Mouse (Mus musculus) embryonic fibroblast, embryonic 13.5 days (primary cell): ENCODE measurements around the gene Smbd1. TPM values are rescaled to one million over a fixed set of nuclear protein-coding genes. Genes with fewer than 3 reads are reported as not detected.

Experiments used
- H3K27ac ChIP-seq: 2 replicates; pipeline ENCODE4 v1.5.1; 2012; ENCODE audit warnings: low read length, control low read depth, inconsistent platforms; ENCODE audit not compliant: insufficient read depth
- H3K4me1 ChIP-seq: 2 replicates; pipeline ENCODE4 v1.6.1; 2011; ENCODE audit warnings: low read length; ENCODE audit not compliant: control insufficient read depth, insufficient read depth
- H3K4me3 ChIP-seq: 2 replicates; pipeline ENCODE4 v1.5.1; 2011; ENCODE audit warnings: mild to moderate bottlenecking, control low read depth, low read length; ENCODE audit not compliant: insufficient read depth
- CTCF ChIP-seq: IDR thresholded peaks from 2 replicates; pipeline ENCODE4 v1.5.1; 2011; ENCODE audit warnings: mild to moderate bottlenecking, control low read depth, low read length, moderate library complexity, borderline replicate concordance; ENCODE audit not compliant: insufficient read depth
- POLR2A ChIP-seq: IDR thresholded peaks from 2 replicates; pipeline ENCODE4 v1.6.1; 2011; ENCODE audit warnings: low read depth, mild to moderate bottlenecking, control low read depth, low read length, moderate library complexity
- polyA plus RNA-seq: library from polyadenylated mRNA; stranded (reverse); fragments of >200 nt; gene quantifications from 2 replicates; pipeline ENCODE4 v1.2.4, GENCODE M21; 2011; ENCODE audit warnings: low read depth; ENCODE audit not compliant: missing spikeins, insufficient read length

Gene Smbd1
- polyA plus RNA-seq, 1 experiment, result not detected

DNA sequence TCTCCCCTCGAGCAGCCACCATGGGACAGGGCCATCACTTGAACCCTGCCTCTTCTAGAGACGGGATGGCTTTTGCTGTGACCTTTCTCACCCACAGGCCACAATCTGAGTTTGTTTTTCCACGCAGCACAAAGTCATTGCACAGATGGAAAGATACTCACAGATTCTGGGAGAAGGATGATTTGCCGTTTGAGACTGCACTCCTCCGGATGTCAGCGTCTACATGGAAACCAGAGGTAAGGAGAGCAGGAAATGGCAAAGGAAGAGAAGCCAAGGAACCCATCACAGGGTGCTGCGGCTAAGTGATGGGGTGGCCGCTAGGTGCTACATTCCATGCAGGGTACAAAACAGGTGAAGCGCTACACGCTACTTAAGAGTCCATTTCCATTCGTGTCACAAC is 18.8 kb upstream of the Smbd1 start:
- Histone ChIP-seq H3K4me3 (no peak overlapping the region), H3K4me1 (peaks cover 4% of the 10 kb centered on the region; the same call in 1 of the 2 replicates), H3K27ac (no peak overlapping the region)
- no peak for TF ChIP-seq POLR2A
- no peak for TF ChIP-seq CTCF

DNA sequence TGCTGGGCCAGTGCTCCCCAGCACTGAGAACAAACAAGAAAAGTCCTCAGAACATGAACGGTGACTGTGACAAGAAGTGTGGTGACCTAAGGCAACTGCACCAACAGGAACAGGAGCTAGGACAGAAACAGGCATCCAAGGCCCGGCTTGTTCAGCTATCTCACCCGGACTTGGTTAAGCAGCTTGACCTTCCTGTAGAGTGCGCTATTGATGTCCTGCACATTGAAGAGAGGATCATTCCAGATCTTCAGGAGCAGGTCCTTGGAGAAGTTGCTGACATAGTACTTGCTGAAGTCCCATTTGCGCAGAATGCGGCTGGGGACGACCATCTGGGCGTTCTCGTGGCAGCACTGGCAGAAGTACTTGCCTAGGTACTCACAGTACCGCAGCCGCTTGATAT is 16.2 kb upstream of the Smbd1 start:
- TF ChIP-seq CTCF (no peak), POLR2A (no peak)
- Histone ChIP-seq H3K4me1 (peaks cover 4% of the 10 kb centered on the region), H3K27ac (no peak overlapping the region), H3K4me3 (no peak overlapping the region)

DNA sequence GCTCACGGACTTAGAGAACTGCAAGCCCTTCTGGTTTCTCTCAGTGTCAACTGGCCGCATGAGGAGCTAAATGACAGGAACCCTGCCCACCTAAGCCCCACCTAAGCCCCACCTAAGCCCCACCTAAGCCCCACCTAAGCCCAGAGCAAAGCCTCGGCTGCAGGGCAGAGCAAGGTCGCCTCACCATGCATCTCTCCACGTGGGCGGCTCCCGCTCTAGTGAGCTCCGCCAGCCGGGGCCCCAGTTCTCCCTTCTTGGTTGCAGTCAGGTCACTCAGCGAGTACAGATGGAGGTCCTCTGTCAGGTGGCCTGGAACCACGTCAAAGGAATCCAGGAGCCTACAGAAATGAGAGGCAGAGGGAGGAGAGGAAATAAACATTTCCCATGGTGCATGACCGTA is 15.1 kb upstream of the Smbd1 start:
- Histone ChIP-seq H3K4me3 (no peak overlapping the region), H3K27ac (no peak overlapping the region), H3K4me1 (peaks cover 4% of the 10 kb centered on the region)
- TF ChIP-seq CTCF (no peak), POLR2A (no peak)

DNA sequence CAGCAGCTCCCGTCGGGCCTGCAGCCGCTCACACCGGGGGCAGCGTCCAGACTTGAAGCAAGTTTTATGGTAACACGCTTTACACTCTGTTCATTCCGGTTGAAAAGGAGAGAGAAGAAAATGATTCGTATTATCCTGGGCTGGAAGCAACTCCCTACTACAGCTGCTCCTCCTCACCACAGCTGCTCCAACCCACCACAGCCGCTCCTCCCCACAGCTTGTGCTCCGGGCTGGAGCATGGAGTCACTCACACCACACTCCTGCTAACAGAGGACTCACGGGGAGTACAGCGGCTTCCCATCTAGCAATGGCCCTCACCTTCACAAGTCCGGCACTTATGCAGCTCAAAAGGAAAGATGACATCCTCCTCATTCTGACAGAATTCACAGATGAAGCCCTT is 13.8 kb upstream of the Smbd1 start:
- no peak for TF ChIP-seq POLR2A
- H3K4me3 ChIP-seq, result no peak overlapping the region
- peaks cover 4% of the 10 kb centered on the region for H3K4me1 ChIP-seq
- no peak overlapping the region for H3K27ac ChIP-seq

DNA sequence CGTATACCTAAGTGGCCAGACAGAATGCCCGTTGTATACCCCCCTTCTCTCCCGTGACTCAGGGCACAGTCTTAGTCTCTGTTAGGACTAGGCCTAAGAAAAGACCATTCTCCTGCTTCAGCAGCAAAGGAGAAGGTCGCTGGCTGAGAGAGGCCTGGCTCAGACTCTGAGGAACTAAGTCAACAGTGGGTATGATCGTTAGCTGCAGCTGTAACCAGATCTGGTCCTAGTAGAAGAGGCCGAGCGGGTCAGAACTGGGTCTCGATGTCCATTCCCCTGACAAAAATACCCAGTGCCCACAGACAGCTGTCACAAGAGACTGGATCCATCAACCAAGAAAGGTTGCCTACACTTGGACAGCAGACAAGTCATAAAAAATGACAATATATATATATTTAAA is 13.2 kb upstream of the Smbd1 start:
- H3K4me3 ChIP-seq, result no peak overlapping the region
- peaks cover 7% of the 10 kb centered on the region for H3K4me1 ChIP-seq
- no peak overlapping the region for H3K27ac ChIP-seq
- TF ChIP-seq POLR2A (no peak), CTCF (no peak)

DNA sequence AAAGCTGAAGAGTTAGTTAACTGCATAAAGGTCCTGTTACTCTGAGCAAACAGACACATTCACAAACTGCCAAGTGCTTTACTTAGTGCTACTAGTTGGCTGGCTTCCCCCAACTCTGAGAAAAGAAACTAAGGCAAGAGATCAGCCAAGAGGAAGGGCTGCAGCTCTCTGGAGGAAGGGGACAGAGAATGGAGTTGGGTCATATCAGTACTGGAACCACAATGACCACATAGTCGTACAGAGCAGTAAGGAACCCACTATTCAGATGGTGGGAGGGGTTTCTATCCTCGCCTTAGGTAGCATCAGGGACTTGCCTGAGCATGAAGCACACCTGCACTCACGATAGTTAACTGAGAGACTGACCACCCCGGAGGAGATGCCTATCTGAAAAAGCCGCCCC is 12.6 kb upstream of the Smbd1 start:
- H3K4me3 ChIP-seq, result no peak overlapping the region
- H3K4me1 ChIP-seq, result peaks cover 7% of the 10 kb centered on the region
- TF ChIP-seq POLR2A, result no peak
- TF ChIP-seq CTCF, result no peak
- H3K27ac ChIP-seq, result no peak overlapping the region

DNA sequence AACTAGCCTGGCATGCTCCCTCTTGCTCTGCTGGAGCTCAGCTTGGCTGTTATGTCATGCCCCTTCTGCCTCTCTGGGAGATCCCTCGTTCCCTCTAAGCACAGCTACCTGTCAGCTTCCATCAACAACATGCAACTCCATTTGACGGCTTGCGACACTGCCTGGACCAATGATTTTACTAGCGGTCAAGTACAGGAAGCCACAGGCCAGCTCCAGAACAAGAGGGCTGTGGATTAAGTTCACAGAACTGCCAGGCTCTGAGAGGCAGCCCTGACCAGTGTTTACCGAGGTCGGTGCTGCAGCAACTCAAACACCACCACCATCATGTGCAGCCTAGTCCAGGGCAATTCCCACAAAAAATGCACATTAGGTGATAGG is 12.2 kb upstream of the Smbd1 start:
- TF ChIP-seq CTCF (no peak), POLR2A (no peak)
- Histone ChIP-seq H3K4me3 (no peak overlapping the region), H3K4me1 (peaks cover 7% of the 10 kb centered on the region), H3K27ac (peak overlapping the region; percentile 15; the same call in 1 of the 2 replicates)

DNA sequence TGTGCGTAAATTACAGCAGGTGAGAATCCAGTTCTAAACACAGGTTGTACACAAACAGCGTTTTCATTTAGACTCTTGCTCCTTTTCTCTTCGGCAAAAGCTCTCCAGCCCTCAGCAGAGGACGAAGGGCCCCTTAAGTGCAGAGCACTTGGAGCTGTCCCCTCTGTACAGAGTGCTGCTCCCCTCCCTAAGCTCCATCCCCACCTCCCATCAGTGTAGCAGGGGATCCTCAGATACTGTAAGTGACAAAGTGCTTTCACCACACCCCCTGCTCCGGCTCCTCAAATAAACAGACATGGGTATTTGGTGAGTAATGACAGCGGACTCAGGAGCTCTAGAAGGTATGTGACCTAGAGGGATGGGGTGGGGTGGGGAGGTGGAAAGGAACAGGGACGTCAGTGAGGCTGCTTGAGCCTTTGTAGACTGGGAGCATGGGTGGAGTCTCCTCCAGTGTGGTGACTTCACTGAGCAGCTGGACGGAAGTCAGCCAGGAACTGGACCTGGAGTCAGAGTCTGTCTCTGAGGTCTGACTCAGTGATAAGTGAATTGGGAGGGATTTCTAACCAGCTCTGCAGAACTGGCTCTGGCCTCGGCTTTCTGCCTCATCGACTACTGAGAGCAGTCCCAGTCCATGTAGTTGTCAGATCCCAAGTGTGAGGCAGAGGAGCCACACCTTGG is 11.6 kb upstream of the Smbd1 start:
- H3K4me3 ChIP-seq, result no peak overlapping the region
- peak overlapping the region; percentile 15; the same call in 1 of the 2 replicates for H3K27ac ChIP-seq
- TF ChIP-seq CTCF, result no peak
- no peak for TF ChIP-seq POLR2A
- peaks cover 7% of the 10 kb centered on the region for H3K4me1 ChIP-seq

DNA sequence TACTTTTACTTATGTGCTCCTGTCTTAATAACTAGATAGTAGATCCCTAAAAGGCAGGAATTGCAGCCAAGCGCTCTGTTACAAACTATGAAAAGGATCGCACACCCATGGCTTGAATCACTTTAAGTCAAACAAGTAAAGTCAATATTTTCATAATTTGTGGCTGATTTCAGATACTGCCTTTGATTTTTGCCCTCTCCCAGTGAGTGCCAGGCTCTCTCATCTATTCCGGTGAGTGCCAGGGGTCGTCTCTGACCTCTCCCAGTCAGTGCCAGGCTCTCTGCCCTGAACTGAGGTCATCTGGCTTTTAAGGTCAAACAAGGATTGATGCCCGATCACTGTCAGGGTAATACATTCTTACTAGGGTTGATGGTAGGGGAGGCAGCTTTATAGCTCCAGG is 8.2 kb upstream of the Smbd1 start:
- H3K27ac ChIP-seq, result no peak overlapping the region
- TF ChIP-seq CTCF, result no peak
- no peak for TF ChIP-seq POLR2A
- peaks cover 7% of the 10 kb centered on the region for H3K4me1 ChIP-seq
- no peak overlapping the region for H3K4me3 ChIP-seq

DNA sequence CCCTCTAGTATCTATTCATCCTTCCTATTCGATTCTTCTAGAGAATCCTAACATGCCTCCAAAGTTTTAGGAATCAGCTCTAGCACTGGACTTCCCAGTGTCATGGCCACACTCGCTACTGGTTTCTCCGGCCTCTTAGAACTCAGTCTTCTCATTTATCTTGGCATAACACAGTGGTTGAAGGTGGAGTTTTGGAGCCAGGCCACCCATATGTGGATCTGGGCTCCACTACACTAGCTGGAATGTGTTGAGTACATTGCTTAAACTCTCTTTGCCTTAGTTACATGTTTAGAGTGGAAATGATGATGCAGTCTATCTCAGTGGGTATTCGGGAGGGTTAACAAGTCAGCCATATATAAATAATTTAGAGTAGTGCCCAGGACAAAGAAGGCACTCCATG is 7.8 kb upstream of the Smbd1 start:
- TF ChIP-seq CTCF (no peak), POLR2A (no peak)
- peaks cover 7% of the 10 kb centered on the region for H3K4me1 ChIP-seq
- no peak overlapping the region for H3K4me3 ChIP-seq

More for the DNA sequence above, 7.8 kb upstream of the Smbd1 start:
- H3K27ac ChIP-seq, result no peak overlapping the region
